Mouse (Mus musculus): ENCODE results near the gene Gm20671. TPM values are rescaled to one million over a fixed set of nuclear protein-coding genes. Genes with fewer than 3 reads are reported as not detected.

Gm20671 gene
- polyA plus RNA-seq, 1 experiment from 2014 or later, result not detected

Other genes starting within 250 kb of the Gm20671 start
- 19.1 and 23.0 TPM in 2 replicates for gene Yes1, start 215.9 kb downstream of the Gm20671 start, polyA plus RNA-seq (2014; fragmentation: Nextera tagmentation; extraction: Ambion mirVana)
- 97.5 and 104 TPM in 2 replicates for gene Pisd, start 41.5 kb downstream of the Gm20671 start, polyA plus RNA-seq (2014; fragmentation: Nextera tagmentation; extraction: Ambion mirVana)
- 10.5 and 11.3 TPM in 2 replicates for gene Prr14l, start 27.1 kb upstream of the Gm20671 start, polyA plus RNA-seq (2014; fragmentation: Nextera tagmentation; extraction: Ambion mirVana)
- gene Depdc5, start 36.6 kb upstream of the Gm20671 start, polyA plus RNA-seq (2014; fragmentation: Nextera tagmentation; extraction: Ambion mirVana), result 19.0 and 23.2 TPM in 2 replicates
- 521 and 612 TPM in 2 replicates for gene Ywhah, start 191.7 kb upstream of the Gm20671 start, polyA plus RNA-seq (2014; fragmentation: Nextera tagmentation; extraction: Ambion mirVana)

All from forebrain, embryonic 14.5 days (tissue).